Mouse (Mus musculus): Measurements from ENCODE around the gene Gm49366.
"Not testable (repeated sequence)": the region's sequence is repeated elsewhere in the genome, so short reads cannot be mapped to it uniquely, and the experiment has no call there.

Gene Gm49366

DNA sequence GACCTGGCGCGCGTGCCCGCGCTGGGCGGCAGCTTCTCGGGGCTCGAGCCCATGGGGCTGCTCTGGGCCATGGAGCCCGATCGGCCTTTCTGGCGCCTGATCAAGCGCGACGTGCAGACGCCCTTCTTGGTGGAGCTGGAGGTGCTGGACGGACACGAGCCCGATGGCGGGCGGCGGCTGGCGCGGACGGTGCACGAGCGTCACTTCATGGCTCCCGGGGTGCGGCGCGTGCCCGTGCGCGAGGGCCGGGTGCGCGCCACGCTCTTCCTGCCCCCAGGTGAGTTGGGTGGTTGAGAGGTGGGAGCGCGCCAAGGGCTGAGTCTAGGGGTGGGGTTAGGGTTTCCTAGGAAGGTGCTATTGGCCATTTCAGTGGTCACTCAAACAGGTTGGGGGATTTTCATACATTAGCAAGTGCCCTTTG is at the start of gene Gm49366:
TSS of gene Gm49366 (plus strand) at position 245 of the 421 bp plus-strand sequence.
- not testable (repeated sequence) for DNase-seq (ENCODE audit: low read depth, low spot score)

DNA sequence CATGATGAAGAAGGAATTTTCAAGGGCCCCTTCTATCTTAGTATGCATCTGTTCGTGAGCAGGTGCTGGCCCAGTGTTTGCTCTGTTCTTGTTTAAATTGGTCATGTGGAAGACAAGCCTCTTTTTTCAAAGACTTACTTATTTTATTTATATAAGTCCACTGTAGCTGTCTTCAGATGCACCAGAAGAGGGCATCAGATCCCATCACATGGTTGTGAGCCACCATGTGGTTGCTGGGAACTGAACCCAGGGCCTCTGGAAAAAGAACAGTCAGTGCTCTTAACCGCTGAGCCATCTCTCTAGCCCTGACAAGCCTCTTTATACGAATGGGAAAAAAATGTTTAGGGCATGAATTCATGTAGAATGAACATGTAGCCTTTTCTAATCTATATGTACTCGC is 49.4 kb upstream of the Gm49366 start:
- no peak for DNase-seq (ENCODE audit: low read depth, low spot score)

DNA sequence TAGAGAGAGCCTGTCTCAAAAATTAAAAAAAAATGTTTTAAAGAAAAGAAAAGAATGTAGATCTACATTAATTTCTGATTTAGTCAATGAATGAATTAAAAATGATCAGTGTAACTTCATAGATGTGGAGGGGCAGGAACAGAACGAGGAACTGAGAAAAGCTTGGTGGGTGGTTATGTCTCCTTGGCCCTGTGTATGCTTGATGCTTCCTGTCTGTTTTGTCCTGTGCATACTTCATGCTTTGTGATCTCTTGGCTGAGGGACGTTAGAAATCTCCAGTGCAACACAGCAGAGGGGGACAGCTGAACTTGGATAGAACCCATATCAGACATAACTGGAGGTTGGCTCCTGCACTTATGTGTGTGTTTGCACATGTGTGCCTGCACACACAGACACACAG is 41.5 kb upstream of the Gm49366 start:
- no peak for DNase-seq (ENCODE audit: low read depth, low spot score)

DNA sequence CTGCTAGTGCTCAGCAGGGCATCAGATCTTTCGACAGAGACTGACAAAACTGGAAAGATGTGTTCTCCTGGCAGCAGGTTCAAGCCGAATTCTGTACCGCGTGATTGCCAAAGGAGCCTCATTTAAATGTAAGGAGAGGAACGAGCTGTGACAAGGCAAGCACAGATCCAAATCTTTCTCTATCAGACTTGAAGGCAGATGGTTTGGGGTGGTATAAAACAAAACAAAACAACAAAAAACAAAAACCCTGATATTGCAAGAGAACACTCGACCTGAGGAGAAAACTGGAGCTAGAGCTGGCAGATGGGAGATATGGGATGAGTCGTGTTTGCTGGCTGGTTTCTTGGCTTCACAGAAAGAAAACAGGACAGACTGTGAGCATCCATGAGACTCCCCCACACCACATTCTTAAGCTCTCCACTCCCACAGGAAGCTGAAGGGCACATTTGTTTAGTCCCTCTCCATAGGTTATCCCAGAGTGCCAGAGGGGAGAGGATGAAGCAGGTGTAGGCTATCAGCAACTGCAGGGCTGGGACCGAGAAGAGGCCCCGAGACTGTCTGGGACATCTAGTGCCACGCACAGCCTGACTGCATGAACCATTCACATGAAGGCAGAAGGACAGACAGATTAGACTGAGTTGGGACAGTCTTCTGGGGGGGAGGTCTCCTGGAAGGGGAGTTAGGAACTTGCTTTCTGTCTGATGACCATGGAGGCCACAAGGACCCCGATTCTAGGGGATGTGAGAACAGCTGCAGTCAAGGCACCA is 40.2 kb upstream of the Gm49366 start:
- peak; percentile 75 for DNase-seq (ENCODE audit: low read depth, low spot score)

DNA sequence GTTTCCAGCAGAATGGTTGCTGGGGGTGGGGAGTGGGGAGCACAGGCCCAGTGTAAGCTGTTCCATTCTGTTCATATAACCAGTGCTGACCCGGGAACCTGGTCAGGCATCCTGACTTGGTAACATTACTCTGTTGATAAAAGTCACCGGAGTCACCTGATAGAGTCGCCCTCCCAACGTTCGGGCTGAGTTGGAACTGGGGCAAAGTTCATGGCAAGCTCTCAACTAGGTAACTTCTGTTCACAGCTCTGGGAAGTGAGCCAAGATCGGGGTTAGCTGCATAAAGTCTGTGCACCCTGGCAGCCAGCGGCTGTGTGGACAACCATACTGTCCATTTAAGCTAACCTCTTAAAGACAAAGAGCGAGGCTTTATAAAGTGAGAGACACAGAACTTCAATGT is 39.5 kb upstream of the Gm49366 start:
- not testable (repeated sequence) for DNase-seq (ENCODE audit: low read depth, low spot score)

DNA sequence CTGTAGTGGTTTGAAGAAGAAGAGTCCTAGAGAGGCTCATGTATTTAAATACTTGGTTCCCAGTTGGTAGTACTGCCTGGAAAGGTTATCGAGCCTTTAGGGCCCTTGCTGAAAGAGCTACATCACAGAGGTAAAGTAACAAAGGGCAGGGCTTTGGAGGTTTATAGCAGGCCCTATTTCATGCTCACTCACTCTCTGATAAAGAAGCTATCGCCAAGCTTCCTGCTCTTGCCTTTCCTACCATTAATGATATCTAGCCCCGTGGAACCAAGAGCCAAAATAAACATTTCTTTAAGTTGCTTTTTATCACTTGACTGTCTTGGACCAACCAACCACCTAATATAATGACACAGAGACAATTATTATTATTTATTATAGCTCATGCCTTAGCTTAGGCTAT is 38.3 kb upstream of the Gm49366 start:
- DNase-seq (ENCODE audit: low read depth, low spot score) = no peak

DNA sequence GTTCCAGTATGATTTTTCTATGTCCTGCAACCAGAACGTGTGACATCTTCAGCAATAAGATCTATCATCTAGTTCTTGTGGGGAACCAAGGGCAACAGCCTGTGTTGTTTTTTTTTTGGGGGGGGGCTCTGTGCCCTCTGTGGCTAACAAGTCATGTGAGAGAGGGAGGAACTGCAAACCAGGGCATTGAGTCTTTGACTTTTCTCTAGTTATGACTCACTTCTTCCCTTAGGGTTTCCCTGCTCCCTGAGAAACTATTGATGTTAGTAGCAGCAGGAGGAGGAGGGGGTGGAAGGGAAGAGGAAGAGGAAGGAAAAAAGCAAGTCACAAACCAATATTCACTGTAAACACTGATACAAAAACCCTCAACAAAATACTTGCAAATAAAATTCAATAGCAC is 34.9 kb upstream of the Gm49366 start:
- DNase-seq (ENCODE audit: low read depth, low spot score) = no peak

DNA sequence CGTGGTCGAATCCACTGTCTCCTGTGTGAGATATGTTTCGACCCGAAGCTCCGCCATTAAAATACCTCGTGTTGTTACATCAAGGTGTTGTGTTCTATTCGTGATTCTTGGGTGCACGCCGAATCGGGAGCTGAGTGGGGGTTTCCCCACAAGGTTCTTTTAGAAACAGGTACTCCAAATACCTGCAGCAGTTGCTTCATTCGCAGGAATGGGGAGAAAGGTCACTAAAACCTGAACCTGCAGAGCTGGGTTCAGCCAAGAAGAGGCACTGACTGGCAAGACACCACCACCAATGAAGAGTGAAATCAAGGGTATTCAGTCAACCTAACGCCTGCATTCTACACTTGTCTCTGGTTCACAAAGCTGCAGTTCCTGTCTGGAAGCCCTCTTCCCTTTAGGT is 30.5 kb upstream of the Gm49366 start:
- DNase-seq (ENCODE audit: low read depth, low spot score) = no peak

DNA sequence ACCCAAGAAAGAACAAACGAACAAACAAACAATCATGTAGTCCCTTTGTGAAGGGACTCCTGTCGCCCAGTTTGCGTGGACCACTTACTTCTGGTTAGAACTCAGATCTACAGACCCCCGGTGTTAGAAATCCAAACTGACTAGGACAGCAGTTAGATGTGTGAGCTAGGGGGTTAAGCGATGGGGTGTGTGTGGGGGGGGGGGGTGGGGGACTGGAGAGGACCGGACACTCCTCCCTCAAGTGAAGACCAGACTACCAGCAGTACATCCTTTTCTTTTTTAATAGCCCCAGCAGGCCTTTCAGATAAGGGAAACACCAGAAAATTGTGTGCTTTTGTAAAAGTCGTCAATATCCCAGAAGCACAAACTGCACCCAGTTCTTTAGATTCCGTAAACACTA is 30.0 kb upstream of the Gm49366 start:
- no peak for DNase-seq (ENCODE audit: low read depth, low spot score)

DNA sequence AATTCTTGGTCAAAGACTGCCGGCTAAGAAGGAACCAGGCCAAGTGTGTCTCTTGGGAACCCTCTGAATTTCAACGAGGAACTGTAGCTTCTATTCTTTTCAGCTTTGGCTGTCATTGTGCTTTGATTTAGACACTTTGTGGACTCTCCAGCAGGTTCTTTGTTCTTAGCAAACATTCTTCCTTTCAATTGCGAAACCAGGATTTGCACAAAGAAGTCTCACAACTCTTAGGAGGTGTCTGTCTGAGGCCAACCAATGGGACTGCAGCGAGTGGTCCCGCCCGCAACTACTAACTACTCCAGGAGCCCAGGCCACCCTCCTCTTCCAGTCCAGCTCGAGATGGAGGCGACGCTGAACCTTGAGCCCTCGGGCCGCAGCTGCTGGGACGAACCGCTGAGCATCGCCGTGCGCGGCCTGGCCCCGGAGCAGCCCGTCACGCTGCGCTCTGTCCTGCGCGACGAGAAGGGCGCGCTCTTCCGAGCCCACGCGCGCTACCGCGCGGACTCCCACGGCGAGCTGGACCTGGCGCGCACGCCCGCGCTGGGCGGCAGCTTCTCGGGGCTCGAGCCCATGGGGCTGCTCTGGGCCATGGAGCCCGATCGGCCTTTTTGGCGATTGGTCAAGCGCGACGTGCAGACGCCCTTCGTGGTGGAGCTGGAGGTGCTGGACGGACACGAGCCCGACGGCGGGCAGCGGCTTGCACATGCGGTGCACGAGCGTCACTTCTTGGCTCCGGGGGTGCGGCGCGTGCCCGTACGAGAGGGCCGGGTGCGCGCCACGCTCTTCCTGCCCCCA is 29.4 kb upstream of the Gm49366 start, which contains the start of gene Acot1:
TSS of gene Acot1 (plus strand) at position 320 of the 795 bp plus-strand sequence.
- not testable (repeated sequence) for DNase-seq (ENCODE audit: low read depth, low spot score)

DNA sequence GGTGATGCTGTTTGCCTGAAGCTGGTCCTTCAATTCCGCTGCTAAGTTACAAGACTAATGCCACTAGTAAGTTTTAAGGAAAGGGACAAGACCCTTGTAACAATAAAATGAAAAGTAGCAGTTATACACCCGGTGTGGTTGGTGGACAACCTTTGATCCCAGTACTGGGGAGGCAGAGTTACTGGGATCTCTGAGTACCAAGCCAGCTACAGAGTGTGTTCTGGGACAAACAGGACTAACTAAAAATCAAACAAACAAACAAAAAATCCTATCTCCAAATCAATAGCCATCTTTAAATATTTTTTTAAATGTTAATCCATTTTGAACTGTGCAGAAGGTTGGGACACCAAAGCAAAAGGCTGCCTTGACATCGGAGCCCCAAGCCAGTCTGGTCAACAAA is 28.5 kb upstream of the Gm49366 start:
- no peak for DNase-seq (ENCODE audit: low read depth, low spot score)

DNA sequence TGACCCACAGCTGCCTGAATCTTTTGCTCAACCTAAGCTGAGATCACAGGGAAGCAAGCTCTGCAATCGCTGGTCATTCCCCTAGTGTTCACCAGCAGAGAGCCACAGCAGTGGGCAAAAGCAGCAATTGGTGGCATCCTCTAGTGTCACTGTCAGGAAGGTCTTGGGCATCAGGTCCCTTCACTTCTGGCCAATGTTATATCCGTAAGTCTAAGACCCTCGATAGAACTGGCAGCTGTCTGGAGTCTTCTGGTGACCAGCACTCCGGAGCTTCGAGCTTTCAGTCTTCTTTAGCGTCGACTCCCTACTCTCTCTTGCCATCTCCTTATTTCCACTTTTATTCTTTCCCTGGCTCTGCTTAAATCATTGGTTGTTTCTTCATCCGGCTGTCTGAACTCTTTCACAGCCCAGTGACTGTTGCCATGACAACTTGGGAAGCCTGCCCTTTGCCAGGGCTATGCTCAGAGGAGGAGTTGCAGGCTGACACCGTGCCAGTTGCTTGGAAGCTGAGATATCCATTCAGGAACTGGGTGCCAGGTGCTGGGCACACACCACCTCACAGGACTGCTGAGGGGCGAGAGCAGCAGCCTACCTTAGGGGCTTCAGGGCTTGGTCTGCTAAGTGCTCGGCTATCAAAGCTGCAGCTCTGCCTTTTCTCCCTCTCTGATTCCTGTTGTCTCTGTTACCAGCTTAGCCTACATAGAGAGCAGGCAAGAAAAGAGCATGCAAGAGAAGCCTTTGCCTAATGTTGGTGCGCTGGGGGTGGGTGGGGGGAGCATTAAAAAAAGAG is 27.3 kb upstream of the Gm49366 start:
- DNase-seq (ENCODE audit: low read depth, low spot score) = peak; percentile 60

DNA sequence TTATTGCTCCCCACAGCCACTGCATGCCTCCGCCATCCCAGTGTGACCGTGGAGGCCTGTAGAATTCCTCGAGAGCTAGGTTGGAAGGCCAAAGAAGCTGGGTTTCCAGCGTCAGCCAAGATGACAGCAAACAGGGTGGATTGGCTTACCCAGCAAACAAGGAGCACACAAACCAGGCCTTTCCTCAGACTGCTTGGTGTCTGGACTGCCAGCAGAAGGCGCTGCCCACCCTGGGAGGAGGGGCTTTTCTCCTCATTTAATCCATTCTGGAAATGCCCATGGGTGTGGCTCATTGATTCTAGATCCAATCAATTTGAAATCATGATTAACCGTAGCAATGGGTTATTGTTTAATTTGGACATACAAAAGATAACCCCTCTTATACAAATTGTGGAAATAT is 25.6 kb upstream of the Gm49366 start:
- no peak for DNase-seq (ENCODE audit: low read depth, low spot score)

DNA sequence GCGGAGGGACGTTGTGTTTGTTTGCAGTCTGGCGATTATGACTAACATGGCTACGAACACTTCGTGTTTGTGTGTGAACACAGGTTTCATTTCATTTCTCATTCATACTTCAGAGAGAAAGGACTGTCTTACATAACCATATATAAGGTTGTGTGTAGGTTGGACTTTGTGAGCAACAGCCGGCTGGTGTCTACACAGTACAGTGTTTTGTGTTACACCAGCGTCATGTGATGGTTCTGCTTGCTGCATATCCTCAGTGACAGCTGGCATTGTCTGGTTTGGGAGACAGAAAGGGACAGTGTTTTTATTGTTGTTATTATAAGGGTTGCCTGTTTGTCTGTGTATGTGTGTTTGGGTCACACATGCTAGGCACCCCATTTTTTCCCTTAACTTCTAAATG is 25.0 kb upstream of the Gm49366 start:
- DNase-seq (ENCODE audit: low read depth, low spot score) = peak; percentile 60

DNA sequence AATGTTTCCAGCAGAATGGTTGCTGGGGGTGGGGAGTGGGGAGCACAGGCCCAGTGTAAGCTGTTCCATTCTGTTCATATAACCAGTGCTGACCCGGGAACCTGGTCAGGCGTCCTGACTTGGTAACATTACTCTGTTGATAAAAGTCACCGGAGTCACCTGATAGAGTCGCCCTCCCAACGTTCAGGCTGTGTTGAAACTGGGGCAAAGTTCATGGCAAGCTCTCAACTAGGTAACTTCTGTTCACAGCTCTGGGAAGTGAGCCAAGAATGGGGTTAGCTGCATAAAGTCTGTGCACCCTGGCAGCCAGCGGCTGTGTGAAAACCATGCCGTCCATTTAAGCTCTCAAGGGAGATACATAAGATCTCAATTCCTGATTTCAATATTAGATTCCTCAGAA is 18.2 kb upstream of the Gm49366 start:
- DNase-seq (ENCODE audit: low read depth, low spot score) = not testable (repeated sequence)

DNA sequence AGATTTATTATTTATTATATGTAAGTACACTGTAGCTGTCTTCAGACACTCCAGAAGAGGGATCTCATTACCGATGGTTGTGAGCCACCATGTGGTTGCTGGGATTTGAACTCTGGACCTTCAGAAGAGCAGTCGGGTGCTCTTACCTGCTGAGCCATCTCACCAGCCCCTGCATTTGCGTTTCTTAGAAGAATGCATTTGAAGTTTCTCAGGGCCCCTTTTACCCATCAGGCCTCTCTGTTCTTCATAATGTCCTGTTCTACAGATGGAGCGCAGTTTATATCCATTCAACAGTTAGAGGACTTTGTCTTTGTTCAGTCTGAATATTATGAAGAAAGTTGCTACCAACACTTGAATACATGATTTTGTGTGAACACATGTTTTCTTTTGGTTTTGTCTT is 16.5 kb upstream of the Gm49366 start:
- DNase-seq (ENCODE audit: low read depth, low spot score) = not testable (repeated sequence)

DNA sequence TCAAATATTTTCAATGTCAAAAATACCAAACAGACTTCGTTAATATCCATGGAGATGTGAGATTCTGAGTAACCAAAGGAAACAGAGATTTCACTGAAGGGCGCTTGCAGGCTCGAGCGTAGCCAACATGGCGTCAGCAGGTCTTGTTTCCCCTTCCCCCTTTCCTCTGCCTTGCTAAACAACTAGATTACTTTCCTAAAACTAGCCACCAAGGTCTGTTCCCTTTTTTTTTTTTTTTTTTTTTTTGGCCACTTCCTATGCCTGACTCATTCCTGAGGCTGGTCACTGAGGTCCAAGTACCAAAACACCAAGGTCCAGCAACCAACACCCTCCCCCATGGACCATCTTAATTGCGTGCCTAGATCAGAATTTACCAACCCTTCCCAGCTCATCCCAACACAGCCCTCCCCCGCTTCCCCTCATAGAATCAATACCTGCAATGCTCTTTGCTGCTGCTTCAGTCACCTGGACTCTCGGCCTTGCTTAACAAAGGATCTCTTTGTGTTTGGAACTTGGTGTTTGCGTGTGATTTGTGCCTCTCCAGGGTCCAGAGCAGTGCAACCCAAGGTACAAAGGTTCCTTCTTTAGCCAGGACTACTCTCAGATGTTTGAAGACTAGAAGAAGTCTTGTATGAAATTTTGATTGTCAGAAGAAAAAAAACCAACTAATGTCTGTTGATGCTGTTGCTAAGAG is 15.5 kb upstream of the Gm49366 start:
- DNase-seq (ENCODE audit: low read depth, low spot score) = no peak

DNA sequence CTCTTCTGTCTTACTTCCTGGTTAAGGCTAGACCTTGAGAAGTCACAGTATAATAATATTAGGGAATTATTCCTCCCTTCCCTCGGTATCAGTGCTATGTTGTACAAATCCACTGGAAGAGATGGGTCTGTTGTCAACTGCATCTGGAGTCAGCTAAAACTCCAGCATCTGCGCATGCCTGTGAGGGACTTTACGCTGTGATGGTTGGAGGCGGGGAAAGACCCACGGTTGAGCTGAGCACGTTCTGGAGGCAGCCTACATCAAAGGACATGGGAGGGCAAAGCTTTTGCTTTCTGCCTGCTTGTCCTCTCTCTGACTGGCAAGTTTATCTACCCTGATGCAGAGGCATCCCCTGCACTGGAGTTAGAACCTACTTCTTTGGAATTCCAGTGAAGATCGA is 12.8 kb upstream of the Gm49366 start:
- no peak for DNase-seq (ENCODE audit: low read depth, low spot score)

DNA sequence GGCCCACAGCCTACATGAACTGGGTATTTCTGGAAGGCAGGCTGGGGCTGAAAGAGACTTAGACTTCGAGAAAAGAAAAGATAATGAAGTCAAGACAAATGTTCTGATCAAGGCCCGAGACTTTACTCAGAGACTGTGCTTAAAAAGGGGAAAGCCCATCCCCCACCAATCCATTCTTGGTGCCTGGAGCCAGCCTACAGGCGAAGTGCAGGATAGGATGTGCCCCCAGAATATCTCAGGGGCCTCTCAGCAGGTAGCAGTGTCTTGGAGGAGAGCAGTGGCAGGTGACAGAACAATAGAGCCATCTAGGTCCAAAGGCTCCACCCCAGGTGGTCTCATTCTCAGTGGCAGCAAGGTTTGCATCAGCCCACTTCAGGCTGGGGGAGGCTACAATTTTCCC is 10.4 kb upstream of the Gm49366 start:
- not testable (repeated sequence) for DNase-seq (ENCODE audit: low read depth, low spot score)

DNA sequence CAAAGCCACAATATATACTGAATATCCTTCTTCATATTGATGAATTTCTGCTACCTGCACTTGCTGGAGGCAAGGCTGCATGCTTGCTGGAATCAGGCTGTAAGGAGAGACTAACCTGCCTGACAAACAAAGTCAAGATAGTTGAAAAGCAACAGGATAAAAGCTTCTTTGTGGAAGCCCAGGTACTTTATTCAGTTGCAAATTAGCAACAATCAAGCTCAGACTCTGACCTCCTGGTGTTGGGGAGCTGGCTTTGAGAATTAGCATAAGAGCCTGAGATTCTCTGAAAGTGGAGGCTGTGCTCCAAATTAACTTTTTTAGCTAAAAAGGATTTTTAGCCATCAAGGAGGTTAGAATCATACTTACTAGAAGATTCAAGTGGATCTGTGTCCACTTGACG is 9.7 kb upstream of the Gm49366 start:
- DNase-seq (ENCODE audit: low read depth, low spot score) = not testable (repeated sequence)

DNA sequence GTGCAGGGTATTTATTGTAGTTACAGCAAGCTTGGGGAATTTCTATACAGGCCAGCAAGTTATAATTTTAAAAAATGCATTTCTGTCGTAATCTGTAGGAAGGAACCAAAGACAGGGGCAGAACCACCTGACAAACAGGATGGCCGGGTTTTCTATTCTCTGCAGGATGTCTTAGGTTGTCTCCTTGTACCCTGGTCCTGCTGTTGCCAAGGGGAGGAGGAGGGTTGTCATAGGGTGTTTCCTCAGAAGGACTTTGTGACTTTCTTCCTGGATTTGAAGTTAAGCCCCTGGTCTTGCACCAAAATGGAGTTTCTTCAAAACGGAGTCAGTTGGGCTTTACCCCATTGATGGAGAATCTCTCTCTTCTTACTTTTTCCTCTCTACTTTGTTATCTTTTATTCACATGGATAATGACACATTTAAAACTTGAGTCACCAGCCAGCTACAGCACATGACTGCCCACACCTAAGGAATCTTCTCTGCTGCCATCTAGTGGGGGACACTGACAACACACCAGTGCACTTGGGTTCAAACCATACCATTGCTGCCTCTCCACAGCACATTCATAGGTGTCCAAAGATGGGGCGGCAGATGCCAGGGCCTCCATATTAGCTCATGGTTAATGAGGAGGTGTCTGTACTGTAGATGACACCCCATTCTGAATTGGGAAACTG is 7.9 kb upstream of the Gm49366 start:
- peak; percentile 55 for DNase-seq (ENCODE audit: low read depth, low spot score)

Data from telencephalon, adult 2 months (tissue).